In the genomic region with DNA sequence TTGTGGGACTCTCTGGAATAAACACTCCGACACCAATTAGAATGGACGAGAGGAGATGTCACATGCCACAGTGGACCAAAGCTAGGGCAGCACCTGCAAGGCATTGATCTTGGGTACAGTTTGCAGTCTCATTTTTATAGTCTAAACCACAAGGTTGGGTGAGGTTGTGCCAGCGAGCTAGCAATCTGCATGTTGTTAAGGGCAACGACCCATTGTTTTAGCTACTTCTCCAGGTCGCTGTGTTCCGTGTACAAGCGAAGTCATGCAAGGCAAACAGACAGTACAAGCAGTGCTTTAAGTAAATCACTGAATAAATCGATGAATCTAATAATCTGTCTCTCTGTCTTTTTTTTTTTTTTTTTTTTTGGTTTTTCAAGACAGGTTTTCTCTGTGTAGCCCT, we compare ENCODE assay signal across 30 mouse cellular contexts. TPM values are rescaled to one million over a fixed set of nuclear protein-coding genes. Genes with fewer than 3 reads are reported as not detected.
DNase-seq lines count a peak whose midpoint lies in the region; ATAC-seq and TF ChIP-seq lines count a peak whose summit lies in the region.
"Had no signal": no experiment of that assay in that cellular context is flagged by ENCODE, and none has a peak within 500 bp of the region (broad histone marks: within the 10 kb centered on the region; RNA-seq: fewer than 3 reads in every experiment).

No protein-coding gene starts in this region.

- peak; percentile 2 for DNase-seq in lung, postnatal 36 days
- no peak for DNase-seq in lung, adult 2 months
- peak; percentile 41 to 47 for DNase-seq in CD8-positive naive resting alpha-beta T cell, adult 2 months (ENCODE audit: low read depth in 2 of 2, low spot score in 2 of 2)
- no peak for DNase-seq in right cerebral cortex, postnatal 4 days
- DNase-seq in midbrain, embryonic 10.5 days (ENCODE audit: low spot score), result no peak
- DNase-seq: adrenal gland, adult 8-10 months; cerebellum, adult 9-10 months; cerebellum, postnatal 36 days; gastrocnemius, postnatal 36 days; heart, adult 2 months; heart, postnatal 4 days; kidney, adult 18-20 months; kidney, postnatal 25 days; liver, postnatal 0 days; thymus, postnatal 14 days had no signal

- no peaks in the 10 kb centered on the region for H3K4me1 ChIP-seq in lung, adult 2 months (ENCODE audit: control insufficient read depth, insufficient read depth, low read length)
- peaks cover 6% of the 10 kb centered on the region; the same call in 1 of the 2 replicates for H3K4me1 ChIP-seq in midbrain, embryonic 10.5 days
- H3K4me1 ChIP-seq: heart, embryonic 12.5 days; kidney, embryonic 15.5 days had no signal

- no peak for TF ChIP-seq CTCF in lung, adult 2 months (IDR thresholded peaks at IDR 0.05; ENCODE audit: insufficient read depth, low read length)

- no peaks in the 10 kb centered on the region for H3K9me3 ChIP-seq in midbrain, embryonic 10.5 days (replicated peaks)
- H3K9me3 ChIP-seq: heart, embryonic 12.5 days; kidney, embryonic 15.5 days; limb, embryonic 13.5 days; neural tube, embryonic 13.5 days had no signal

- no peaks in the 10 kb centered on the region for H3K36me3 ChIP-seq in midbrain, embryonic 10.5 days
- H3K36me3 ChIP-seq: heart, embryonic 12.5 days; kidney, embryonic 15.5 days; limb, embryonic 13.5 days; neural tube, embryonic 13.5 days had no signal

- H3K27me3 ChIP-seq in midbrain, embryonic 10.5 days (ENCODE audit: low read depth, poor library complexity, severe bottlenecking), result no peaks in the 10 kb centered on the region
- H3K27me3 ChIP-seq: CH12.LX; heart, embryonic 12.5 days; kidney, embryonic 15.5 days; limb, embryonic 13.5 days; neural tube, embryonic 13.5 days; Patski had no signal

- H3K4me3 ChIP-seq in lung, adult 2 months (replicated peaks; ENCODE audit: extremely low read depth, low read depth, low read length), result no peak overlapping the region
- H3K4me3 ChIP-seq in midbrain, embryonic 10.5 days, result no peak overlapping the region
- H3K4me3 ChIP-seq: heart, adult 2 months; heart, embryonic 12.5 days; kidney, embryonic 15.5 days; layer of hippocampus, adult 2 months; left cerebral cortex, adult 2 months; limb, embryonic 13.5 days; myocyte; neural tube, embryonic 13.5 days had no signal

- no peak for TF ChIP-seq POLR2A in lung, adult 2 months (IDR thresholded peaks at IDR 0.05; ENCODE audit: borderline replicate concordance, extremely low read depth, low read depth, low read length)

- H3K27ac ChIP-seq in midbrain, embryonic 10.5 days (replicated peaks), result no peak overlapping the region
- H3K27ac ChIP-seq: heart, adult 2 months; hindbrain, embryonic 14.5 days; kidney, embryonic 15.5 days; layer of hippocampus, adult 2 months; left cerebral cortex, adult 2 months; limb, embryonic 13.5 days; neural tube, embryonic 13.5 days had no signal

- peak; percentile 68 for ATAC-seq in activated CD4-positive, CD25-positive, alpha-beta regulatory T cell, adult 4 months
- 0 out of 2 replicates have a peak, but pooled peaks have one; percentile 19 for ATAC-seq in neutrophil, adult 5-6 weeks (ENCODE audit: extremely low read depth, insufficient number of reproducible peaks, low FRiP score, poor library complexity, severe bottlenecking)
- ATAC-seq: forebrain, embryonic 14.5 days; liver, postnatal 0 days; lung, postnatal 0 days; Patski had no signal

- WGBS in lung, adult 2 months, result 79% methylated on average over 8 of the region's 8 CpGs
- WGBS in midbrain, embryonic 10.5 days, result 95% methylated on average over 8 of the region's 8 CpGs

RNA-seq across cellular contexts. Expression of a gene that starts 28.3 kb away (rescaled TPM):
- polyA plus RNA-seq in lung, adult 2 months (2012; rRNA removed), result 3.5 and 5.8 TPM in 2 replicates
- polyA plus RNA-seq in activated CD4-positive, CD25-positive, alpha-beta regulatory T cell, adult 4 months (2017; shearing (Covaris generic)), result 10 to 100 TPM; 31.1 to 32.1 TPM
- 158 and 205 TPM in 2 replicates for total RNA-seq in neutrophil, adult 5-6 weeks (2017)
- 11.8 and 13.8 TPM in 2 replicates for polyA plus RNA-seq in midbrain, embryonic 10.5 days (2016; fragmentation: Nextera tagmentation; extraction: Ambion mirVana)

RNA-seq across cellular contexts. Expression of a gene that starts 35.6 kb away (rescaled TPM):
- 4.6 and 7.2 TPM in 2 replicates for polyA plus RNA-seq in lung, adult 2 months (2012; rRNA removed)
- polyA plus RNA-seq in activated CD4-positive, CD25-positive, alpha-beta regulatory T cell, adult 4 months (2017; shearing (Covaris generic)), result 10 to 100 TPM; 15.4 to 18.3 TPM
- 37.6 and 42.9 TPM in 2 replicates for total RNA-seq in neutrophil, adult 5-6 weeks (2017)
- 11.9 and 12.6 TPM in 2 replicates for polyA plus RNA-seq in midbrain, embryonic 10.5 days (2016; fragmentation: Nextera tagmentation; extraction: Ambion mirVana)

RNA-seq across cellular contexts. Expression of a gene that starts 40.8 kb away (rescaled TPM):
- polyA plus RNA-seq in lung, adult 2 months (2012; rRNA removed), result 4.0 and 4.6 TPM in 2 replicates
- polyA plus RNA-seq in activated CD4-positive, CD25-positive, alpha-beta regulatory T cell, adult 4 months (2017; shearing (Covaris generic)), result 1 to 10 TPM; 1.2 TPM
- not detected in 2 replicates for total RNA-seq in neutrophil, adult 5-6 weeks (2017)
- 1.0 and 2.4 TPM in 2 replicates for polyA plus RNA-seq in midbrain, embryonic 10.5 days (2016; fragmentation: Nextera tagmentation; extraction: Ambion mirVana)
- total RNA-seq: gastrocnemius, adult 18-20 months; gastrocnemius, postnatal 36 days; heart, adult 2 months had no signal
- polyA plus RNA-seq: neural tube, embryonic 13.5 days had no signal

Comparison
In these comparisons a context has a peak if more than half of its experiments do, and no peak if none do; other contexts are left out.
1. DNase-seq: peak in lung, postnatal 36 days (single experiment) and CD8-positive naive resting alpha-beta T cell, adult 2 months (2 of 2); none in lung, adult 2 months (single experiment), right cerebral cortex, postnatal 4 days (single experiment) and midbrain, embryonic 10.5 days (single experiment).